Mouse (Mus musculus): ENCODE data around the gene Tbc1d8b. TPM values are rescaled to one million over a fixed set of nuclear protein-coding genes. Genes with fewer than 3 reads are reported as not detected.
"Not testable (repeated sequence)": the region's sequence is repeated elsewhere in the genome, so short reads cannot be mapped to it uniquely, and the experiment has no call there.

Tbc1d8b gene
- polyA plus RNA-seq, 1 experiment, result 2.5 TPM

DNA sequence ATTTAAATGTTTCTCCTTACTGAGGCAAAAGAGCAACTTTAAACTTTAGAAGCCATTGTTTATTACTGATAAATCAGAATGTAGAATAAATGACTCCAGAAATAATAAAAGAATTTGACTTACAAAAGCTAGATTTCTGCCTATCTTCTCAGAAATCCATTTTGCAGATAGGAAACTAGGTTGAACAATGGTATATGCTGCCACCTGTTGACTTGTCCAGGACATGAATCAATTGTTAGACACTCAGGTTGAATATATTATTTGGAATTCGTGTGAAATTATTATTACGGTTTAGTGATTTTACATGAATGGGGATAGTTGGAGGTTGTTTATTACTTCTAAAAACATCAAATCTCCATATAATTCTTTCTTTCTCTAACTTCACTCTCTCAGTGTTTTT, 19.0 kb upstream of the Tbc1d8b start:
- no peaks in the 10 kb centered on the region for H3K4me1 ChIP-seq (ENCODE audit: control insufficient read depth, insufficient read depth, low read length)
- H3K36me3 ChIP-seq (ENCODE audit: control insufficient read depth, insufficient read depth, low read length), result no peaks in the 10 kb centered on the region
- WGBS, result 44% methylated on average over 2 of the region's 2 CpGs
- TF ChIP-seq CTCF (conservative IDR thresholded peaks at IDR 0.05; ENCODE audit: insufficient read depth, insufficient read length, low read depth, low read length) (no peak), POLR2A (IDR thresholded peaks at IDR 0.05; ENCODE audit: low read depth, low read length) (no peak)
- H3K27me3 ChIP-seq (replicated peaks; ENCODE audit: control insufficient read depth, insufficient read depth, low read length), result no peaks in the 10 kb centered on the region
- peak; percentile 14 for DNase-seq
- no peak overlapping the region for H3K4me3 ChIP-seq (ENCODE audit: insufficient read depth, low read depth, low read length)
- no peak overlapping the region for H3K27ac ChIP-seq (ENCODE audit: insufficient read depth, low read depth, low read length)

DNA sequence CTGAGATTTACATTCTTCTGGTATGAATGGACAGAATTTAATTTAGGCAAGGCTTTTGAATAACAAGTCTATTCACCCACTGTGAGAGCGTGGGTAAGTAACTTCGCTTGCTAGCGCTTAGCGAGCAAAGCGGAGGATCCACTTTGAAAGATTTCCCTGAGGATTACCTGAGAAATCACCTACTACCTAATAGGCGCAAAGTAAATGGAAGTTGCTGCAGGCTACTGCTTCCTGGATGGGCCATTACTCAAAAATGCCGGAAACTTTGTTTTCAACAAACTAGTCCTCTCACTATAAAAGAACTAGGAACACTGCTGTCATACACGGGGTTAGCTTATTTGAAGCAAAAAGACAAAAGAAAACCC, 404 bp upstream of the Tbc1d8b start:
- Histone ChIP-seq H3K4me3 (ENCODE audit: insufficient read depth, low read depth, low read length) (peak overlapping the region; percentile 88), H3K27ac (ENCODE audit: insufficient read depth, low read depth, low read length) (peak overlapping the region; percentile 76), H3K4me1 (ENCODE audit: control insufficient read depth, insufficient read depth, low read length) (no peaks in the 10 kb centered on the region), H3K36me3 (ENCODE audit: control insufficient read depth, insufficient read depth, low read length) (no peaks in the 10 kb centered on the region), H3K27me3 (replicated peaks; ENCODE audit: control insufficient read depth, insufficient read depth, low read length) (no peaks in the 10 kb centered on the region)
- DNase-seq, result no peak
- WGBS, result 0% methylated on average over 8 of the region's 8 CpGs
- TF ChIP-seq CTCF (conservative IDR thresholded peaks at IDR 0.05; ENCODE audit: insufficient read depth, insufficient read length, low read depth, low read length), result no peak
- TF ChIP-seq POLR2A (IDR thresholded peaks at IDR 0.05; ENCODE audit: low read depth, low read length), result no peak

DNA sequence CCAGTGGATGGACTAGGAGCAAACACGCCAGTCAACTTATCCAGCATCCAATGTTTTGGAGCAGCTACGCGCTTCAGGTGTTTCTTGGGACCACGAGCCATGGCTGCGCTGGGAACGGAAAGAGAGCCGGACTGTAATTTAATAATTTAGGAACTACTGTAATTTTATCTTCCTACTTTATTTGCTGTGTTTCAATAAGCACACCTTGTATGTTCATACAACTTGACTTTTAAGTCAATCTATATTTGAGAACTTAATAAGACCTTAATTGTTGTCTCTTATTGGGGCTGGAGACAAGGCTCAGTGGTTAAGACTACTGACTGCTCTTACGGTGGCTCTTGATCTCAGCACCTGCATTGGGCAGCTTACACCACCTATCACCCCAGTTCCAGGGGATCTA, 29.6 kb downstream of the Tbc1d8b start, which contains the start of gene Gm15013:
Gene Gm15013, minus strand, starts transcription at position 101 of the 400 bp plus-strand sequence.
- no peaks in the 10 kb centered on the region for H3K27me3 ChIP-seq (replicated peaks; ENCODE audit: control insufficient read depth, insufficient read depth, low read length)
- no peak for DNase-seq
- 94% methylated on average over 8 of the region's 8 CpGs for WGBS
- H3K27ac ChIP-seq (ENCODE audit: insufficient read depth, low read depth, low read length), result no peak within 1 kb of the TSS
- H3K4me1 ChIP-seq (ENCODE audit: control insufficient read depth, insufficient read depth, low read length), result no peaks in the 10 kb centered on the region
- H3K4me3 ChIP-seq (ENCODE audit: insufficient read depth, low read depth, low read length), result no peak within 1 kb of the TSS
- H3K36me3 ChIP-seq (ENCODE audit: control insufficient read depth, insufficient read depth, low read length), result no peaks in the 10 kb centered on the region
- TF ChIP-seq CTCF (conservative IDR thresholded peaks at IDR 0.05; ENCODE audit: insufficient read depth, insufficient read length, low read depth, low read length) (no peak), POLR2A (IDR thresholded peaks at IDR 0.05; ENCODE audit: low read depth, low read length) (no peak)

DNA sequence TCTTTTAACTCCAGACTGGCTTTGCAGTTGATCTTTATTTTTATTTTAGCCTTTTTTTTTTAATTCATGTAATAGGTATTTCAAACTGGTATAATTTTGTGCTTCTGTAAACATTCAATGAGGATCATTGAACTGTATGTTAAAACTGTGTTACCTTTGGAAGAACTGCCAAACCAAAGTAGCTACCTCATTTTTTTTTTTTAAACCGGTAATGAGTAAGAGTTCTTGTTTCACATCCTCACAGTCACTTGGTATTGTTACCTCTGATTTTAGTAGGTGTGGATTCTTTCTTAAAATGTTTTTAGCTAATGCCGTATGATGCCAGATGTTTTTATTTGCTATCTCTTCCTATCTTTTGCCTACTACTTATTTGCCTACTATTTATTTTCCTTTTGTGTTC, 37.6 kb downstream of the Tbc1d8b start:
- WGBS, result 92% methylated on average over 2 of the region's 2 CpGs
- TF ChIP-seq POLR2A (IDR thresholded peaks at IDR 0.05; ENCODE audit: low read depth, low read length), result no peak
- no peak for TF ChIP-seq CTCF (conservative IDR thresholded peaks at IDR 0.05; ENCODE audit: insufficient read depth, insufficient read length, low read depth, low read length)

DNA sequence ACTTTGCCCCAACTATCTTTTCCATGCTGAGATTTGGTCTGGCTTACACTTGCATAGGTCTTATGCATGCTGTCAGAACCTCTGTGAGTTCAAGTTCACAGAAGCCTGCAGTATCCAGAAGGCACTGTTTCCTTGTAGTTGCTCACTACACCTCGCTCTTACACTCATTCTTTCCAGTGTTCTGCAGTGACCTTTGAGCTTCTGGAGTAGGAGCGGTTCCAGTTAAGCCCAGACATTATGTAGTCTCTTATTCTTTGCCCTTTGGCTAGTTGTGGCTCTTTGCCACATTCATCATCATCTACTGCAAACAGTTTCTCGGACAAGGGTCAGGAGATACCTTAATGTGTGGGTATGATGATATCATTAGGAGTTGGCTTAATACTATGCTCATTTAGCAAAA, 45.7 kb downstream of the Tbc1d8b start:
- H3K27ac ChIP-seq (ENCODE audit: insufficient read depth, low read depth, low read length), result peak overlapping the region; percentile 9; the same call in 1 of the 2 replicates
- H3K4me1 ChIP-seq (ENCODE audit: control insufficient read depth, insufficient read depth, low read length), result no peaks in the 10 kb centered on the region; the same call in 1 of the 2 replicates
- no peaks in the 10 kb centered on the region for H3K27me3 ChIP-seq (replicated peaks; ENCODE audit: control insufficient read depth, insufficient read depth, low read length)
- WGBS, result 61% methylated on average over 3 of the region's 3 CpGs
- no peak for TF ChIP-seq CTCF (conservative IDR thresholded peaks at IDR 0.05; ENCODE audit: insufficient read depth, insufficient read length, low read depth, low read length)
- no peak for TF ChIP-seq POLR2A (IDR thresholded peaks at IDR 0.05; ENCODE audit: low read depth, low read length)
- H3K36me3 ChIP-seq (ENCODE audit: control insufficient read depth, insufficient read depth, low read length), result no peaks in the 10 kb centered on the region
- no peak overlapping the region for H3K4me3 ChIP-seq (ENCODE audit: insufficient read depth, low read depth, low read length)
- DNase-seq, result peak; percentile 78

More for the DNA sequence above, 37.6 kb downstream of the Tbc1d8b start:
- no peak for DNase-seq
- H3K4me3 ChIP-seq (ENCODE audit: insufficient read depth, low read depth, low read length), result no peak overlapping the region
- no peaks in the 10 kb centered on the region for H3K4me1 ChIP-seq (ENCODE audit: control insufficient read depth, insufficient read depth, low read length)
- H3K27me3 ChIP-seq (replicated peaks; ENCODE audit: control insufficient read depth, insufficient read depth, low read length), result no peaks in the 10 kb centered on the region
- no peaks in the 10 kb centered on the region for H3K36me3 ChIP-seq (ENCODE audit: control insufficient read depth, insufficient read depth, low read length)
- H3K27ac ChIP-seq (ENCODE audit: insufficient read depth, low read depth, low read length), result no peak overlapping the region

DNA sequence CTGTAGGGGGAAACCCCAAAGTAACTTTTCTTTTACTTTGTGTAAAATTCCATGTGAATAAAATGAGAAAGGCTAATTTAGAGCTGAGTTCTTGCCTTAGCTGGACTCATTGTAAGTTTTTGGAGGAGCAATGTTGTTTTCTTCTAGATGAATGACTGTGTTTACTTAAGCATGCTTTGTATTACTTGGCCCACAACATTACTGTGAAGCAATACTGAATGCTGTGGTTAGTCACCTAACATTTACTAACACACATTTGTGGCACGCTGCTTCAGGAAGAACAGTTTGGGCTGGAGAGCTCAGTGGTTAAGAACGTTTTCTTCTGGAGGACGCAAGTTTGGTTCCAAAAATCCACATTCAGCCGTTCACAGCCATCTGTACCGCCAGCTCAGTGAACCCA, 52.3 kb downstream of the Tbc1d8b start:
- H3K27ac ChIP-seq (ENCODE audit: insufficient read depth, low read depth, low read length), result no peak overlapping the region
- H3K36me3 ChIP-seq (ENCODE audit: control insufficient read depth, insufficient read depth, low read length), result no peaks in the 10 kb centered on the region
- no peak for DNase-seq
- TF ChIP-seq POLR2A (IDR thresholded peaks at IDR 0.05; ENCODE audit: low read depth, low read length) (no peak), CTCF (conservative IDR thresholded peaks at IDR 0.05; ENCODE audit: insufficient read depth, insufficient read length, low read depth, low read length) (no peak)
- no peak overlapping the region for H3K4me3 ChIP-seq (ENCODE audit: insufficient read depth, low read depth, low read length)
- H3K27me3 ChIP-seq (replicated peaks; ENCODE audit: control insufficient read depth, insufficient read depth, low read length), result no peaks in the 10 kb centered on the region
- H3K4me1 ChIP-seq (ENCODE audit: control insufficient read depth, insufficient read depth, low read length), result no peaks in the 10 kb centered on the region
- WGBS, result 90% methylated on average over 5 of the region's 5 CpGs

DNA sequence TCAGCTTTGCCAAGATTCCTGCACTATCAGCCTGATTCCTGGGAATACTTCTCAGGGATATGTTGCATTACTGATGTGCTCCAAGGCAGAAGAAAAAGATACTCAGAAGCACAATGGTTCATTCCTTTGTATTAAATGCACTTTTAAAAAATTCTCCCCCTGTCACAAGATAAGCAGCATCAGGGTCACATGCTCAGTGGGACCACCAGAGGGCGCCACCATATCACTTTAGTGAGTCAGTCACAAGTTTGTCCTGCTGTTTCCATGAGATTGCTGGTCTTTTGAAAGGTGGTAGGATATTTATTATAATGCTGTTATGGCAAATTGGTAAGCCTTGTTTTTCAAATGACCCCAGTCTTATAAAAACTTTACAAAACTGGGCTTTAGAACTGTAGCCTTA, 67.1 kb downstream of the Tbc1d8b start:
- no peaks in the 10 kb centered on the region for H3K4me1 ChIP-seq (ENCODE audit: control insufficient read depth, insufficient read depth, low read length)
- H3K4me3 ChIP-seq (ENCODE audit: insufficient read depth, low read depth, low read length), result no peak overlapping the region
- no peaks in the 10 kb centered on the region for H3K36me3 ChIP-seq (ENCODE audit: control insufficient read depth, insufficient read depth, low read length)
- no peaks in the 10 kb centered on the region for H3K27me3 ChIP-seq (replicated peaks; ENCODE audit: control insufficient read depth, insufficient read depth, low read length)
- peak; percentile 35 for DNase-seq
- TF ChIP-seq CTCF (conservative IDR thresholded peaks at IDR 0.05; ENCODE audit: insufficient read depth, insufficient read length, low read depth, low read length) (peak; percentile 64), POLR2A (IDR thresholded peaks at IDR 0.05; ENCODE audit: low read depth, low read length) (no peak)
- 0% methylated on average over 1 of the region's 1 CpGs for WGBS
- H3K27ac ChIP-seq (ENCODE audit: insufficient read depth, low read depth, low read length), result no peak overlapping the region

DNA sequence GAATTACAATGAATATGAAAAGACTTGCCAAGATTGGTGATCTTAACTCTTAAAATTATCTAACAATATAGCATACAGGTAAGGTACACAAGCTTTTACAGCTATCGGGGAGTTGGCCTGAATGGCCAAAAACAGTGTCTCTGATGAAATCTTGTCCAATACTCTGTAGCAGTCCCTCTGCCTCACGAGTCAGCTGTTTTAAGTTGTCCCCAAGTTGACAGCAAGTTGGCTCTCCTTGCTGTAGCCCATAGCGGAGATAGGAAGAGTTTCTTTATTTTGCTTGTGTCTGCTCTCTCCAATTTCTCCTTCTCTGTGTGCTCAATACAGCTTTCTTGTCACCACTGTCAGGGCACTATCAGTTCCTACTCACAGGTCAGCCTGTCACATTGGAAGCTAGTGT, 73.8 kb downstream of the Tbc1d8b start:
- H3K27me3 ChIP-seq (replicated peaks; ENCODE audit: control insufficient read depth, insufficient read depth, low read length); H3K4me3 ChIP-seq (ENCODE audit: insufficient read depth, low read depth, low read length); H3K4me1 ChIP-seq (ENCODE audit: control insufficient read depth, insufficient read depth, low read length); H3K27ac ChIP-seq (ENCODE audit: insufficient read depth, low read depth, low read length); DNase-seq; H3K36me3 ChIP-seq (ENCODE audit: control insufficient read depth, insufficient read depth, low read length): not testable (repeated sequence)
- 80% methylated on average over 3 of the region's 3 CpGs for WGBS
